Mouse (Mus musculus): ENCODE results near the gene Hoxc11.

Hoxc11 gene

GRCm38 (mm10) chr15:102954192-102955006 lies at the start of gene Hoxc11:
Gene Hoxc11, plus strand, starts transcription at chr15:102954427.
- no peak for DNase-seq

- no peak for DNase-seq
These were observed 49.3 kb upstream of the Hoxc11 start for GRCm38 (mm10) chr15:102904946-102905345.

- no peak for DNase-seq
These were observed 44.7 kb upstream of the Hoxc11 start for GRCm38 (mm10) chr15:102909536-102909935.

- DNase-seq, result no peak
These were observed 44.2 kb upstream of the Hoxc11 start for GRCm38 (mm10) chr15:102910038-102910437.

GRCm38 (mm10) chr15:102910496-102911095 lies 43.6 kb upstream of the Hoxc11 start:
- DNase-seq, result no peak

GRCm38 (mm10) chr15:102913038-102913585 lies 41.1 kb upstream of the Hoxc11 start:
- no peak for DNase-seq

GRCm38 (mm10) chr15:102917972-102918572 lies 36.2 kb upstream of the Hoxc11 start:
- no peak for DNase-seq

- no peak for DNase-seq
These were observed 35.5 kb upstream of the Hoxc11 start for GRCm38 (mm10) chr15:102918611-102919265.

GRCm38 (mm10) chr15:102919336-102920180 lies 34.7 kb upstream of the Hoxc11 start:
- DNase-seq, result no peak

GRCm38 (mm10) chr15:102920619-102921018 lies 33.6 kb upstream of the Hoxc11 start:
- no peak for DNase-seq

- DNase-seq, result no peak
These were observed 32.9 kb upstream of the Hoxc11 start, which contains the start of gene Hoxc13 for GRCm38 (mm10) chr15:102921053-102922011. Gene Hoxc13, plus strand, starts transcription at chr15:102921103.

GRCm38 (mm10) chr15:102922012-102922362 lies 32.2 kb upstream of the Hoxc11 start:
- DNase-seq, result no peak

GRCm38 (mm10) chr15:102922636-102923500 lies 31.4 kb upstream of the Hoxc11 start:
- DNase-seq, result no peak

- DNase-seq, result no peak
These were observed 27.1 kb upstream of the Hoxc11 start for GRCm38 (mm10) chr15:102927032-102927645.

- no peak for DNase-seq
These were observed 22.4 kb upstream of the Hoxc11 start for GRCm38 (mm10) chr15:102931706-102932358.

- DNase-seq, result no peak
These were observed 19.8 kb upstream of the Hoxc11 start for GRCm38 (mm10) chr15:102934438-102934837.

- DNase-seq, result no peak
These were observed 19.3 kb upstream of the Hoxc11 start for GRCm38 (mm10) chr15:102934897-102935296.

GRCm38 (mm10) chr15:102936279-102936972 lies 17.8 kb upstream of the Hoxc11 start, which contains the start of gene Hoxc12:
Gene Hoxc12, plus strand, starts transcription at chr15:102936757.
- no peak for DNase-seq

All from cerebellum, postnatal 14 days (tissue).